Mouse (Mus musculus): ENCODE measurements around the gene Insl3. TPM values are rescaled to one million over a fixed set of nuclear protein-coding genes. Genes with fewer than 3 reads are reported as not detected.

Gene Insl3
- 14.5 and 17.8 TPM in 2 replicates for polyA plus RNA-seq (2012; rRNA removed)

GRCm38 (mm10) chr8:71689028-71689427 is at the start of gene Insl3:
Gene Insl3, plus strand, starts transcription at chr8:71689214.
- no peak for DNase-seq
- Histone ChIP-seq H3K4me1 (ENCODE audit: control insufficient read depth, insufficient read depth, low read length) (no peaks in the 10 kb centered on the region), H3K27me3 (replicated peaks; ENCODE audit: control insufficient read depth, insufficient read depth, low read length) (no peaks in the 10 kb centered on the region), H3K36me3 (ENCODE audit: control insufficient read depth, insufficient read depth, low read length) (no peaks in the 10 kb centered on the region), H3K4me3 (ENCODE audit: insufficient read depth, low read depth, low read length) (no peak within 1 kb of the TSS), H3K27ac (ENCODE audit: insufficient read depth, low read depth, low read length) (no peak within 1 kb of the TSS)
- WGBS: 19% methylated on average over 33 of the region's 33 CpGs
- no peak for TF ChIP-seq POLR2A (IDR thresholded peaks at IDR 0.05; ENCODE audit: low read depth, low read length)
- no peak for TF ChIP-seq CTCF (conservative IDR thresholded peaks at IDR 0.05; ENCODE audit: insufficient read depth, insufficient read length, low read depth, low read length)

- DNase-seq: no peak
- 95% methylated on average over 4 of the region's 4 CpGs for WGBS
These were observed 49.7 kb upstream of the Insl3 start for GRCm38 (mm10) chr8:71639318-71639717.

DNA sequence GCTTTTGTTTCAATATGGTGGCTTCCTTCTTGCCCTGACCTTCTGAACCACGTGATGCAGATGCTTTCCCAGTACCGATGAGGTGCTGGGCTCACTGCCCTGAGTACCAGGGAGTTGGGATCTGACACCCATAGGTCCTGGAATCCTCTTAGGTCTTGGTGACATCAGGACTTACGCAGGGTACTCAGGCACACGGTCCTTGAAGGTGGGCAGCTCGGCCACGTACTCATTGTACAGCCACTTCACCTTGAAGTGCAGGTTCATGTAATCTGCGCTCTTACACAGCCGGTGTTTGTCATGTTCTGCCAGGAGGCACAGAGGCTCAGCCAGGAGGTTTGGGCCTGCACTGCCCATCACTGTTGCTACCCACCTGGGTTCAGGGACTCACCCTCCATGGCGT is 43.5 kb upstream of the Insl3 start:
- no peak overlapping the region for H3K4me3 ChIP-seq (ENCODE audit: insufficient read depth, low read depth, low read length)
- H3K27me3 ChIP-seq (replicated peaks; ENCODE audit: control insufficient read depth, insufficient read depth, low read length): no peaks in the 10 kb centered on the region
- DNase-seq: no peak
- H3K36me3 ChIP-seq (ENCODE audit: control insufficient read depth, insufficient read depth, low read length): no peaks in the 10 kb centered on the region
- 89% methylated on average over 9 of the region's 9 CpGs for WGBS
- H3K27ac ChIP-seq (ENCODE audit: insufficient read depth, low read depth, low read length): no peak overlapping the region
- TF ChIP-seq CTCF (conservative IDR thresholded peaks at IDR 0.05; ENCODE audit: insufficient read depth, insufficient read length, low read depth, low read length) (no peak), POLR2A (IDR thresholded peaks at IDR 0.05; ENCODE audit: low read depth, low read length) (no peak)
- H3K4me1 ChIP-seq (ENCODE audit: control insufficient read depth, insufficient read depth, low read length): no peaks in the 10 kb centered on the region

More at GRCm38 (mm10) chr8:71639318-71639717, 49.7 kb upstream of the Insl3 start:
- no peak for TF ChIP-seq CTCF (conservative IDR thresholded peaks at IDR 0.05; ENCODE audit: insufficient read depth, insufficient read length, low read depth, low read length)
- TF ChIP-seq POLR2A (IDR thresholded peaks at IDR 0.05; ENCODE audit: low read depth, low read length): no peak
- Histone ChIP-seq H3K27me3 (replicated peaks; ENCODE audit: control insufficient read depth, insufficient read depth, low read length) (no peaks in the 10 kb centered on the region), H3K36me3 (ENCODE audit: control insufficient read depth, insufficient read depth, low read length) (no peaks in the 10 kb centered on the region), H3K4me3 (ENCODE audit: insufficient read depth, low read depth, low read length) (no peak overlapping the region), H3K4me1 (ENCODE audit: control insufficient read depth, insufficient read depth, low read length) (no peaks in the 10 kb centered on the region), H3K27ac (ENCODE audit: insufficient read depth, low read depth, low read length) (no peak overlapping the region)

GRCm38 (mm10) chr8:71654600-71654999 is 34.4 kb upstream of the Insl3 start:
- Histone ChIP-seq H3K36me3 (ENCODE audit: control insufficient read depth, insufficient read depth, low read length) (no peaks in the 10 kb centered on the region), H3K27ac (ENCODE audit: insufficient read depth, low read depth, low read length) (no peak overlapping the region), H3K4me1 (ENCODE audit: control insufficient read depth, insufficient read depth, low read length) (no peaks in the 10 kb centered on the region), H3K27me3 (replicated peaks; ENCODE audit: control insufficient read depth, insufficient read depth, low read length) (no peaks in the 10 kb centered on the region), H3K4me3 (ENCODE audit: insufficient read depth, low read depth, low read length) (no peak overlapping the region)
- no peak for TF ChIP-seq POLR2A (IDR thresholded peaks at IDR 0.05; ENCODE audit: low read depth, low read length)
- no peak for TF ChIP-seq CTCF (conservative IDR thresholded peaks at IDR 0.05; ENCODE audit: insufficient read depth, insufficient read length, low read depth, low read length)
- peak; percentile 28 for DNase-seq
- 2% methylated on average over 24 of the region's 24 CpGs for WGBS

DNA sequence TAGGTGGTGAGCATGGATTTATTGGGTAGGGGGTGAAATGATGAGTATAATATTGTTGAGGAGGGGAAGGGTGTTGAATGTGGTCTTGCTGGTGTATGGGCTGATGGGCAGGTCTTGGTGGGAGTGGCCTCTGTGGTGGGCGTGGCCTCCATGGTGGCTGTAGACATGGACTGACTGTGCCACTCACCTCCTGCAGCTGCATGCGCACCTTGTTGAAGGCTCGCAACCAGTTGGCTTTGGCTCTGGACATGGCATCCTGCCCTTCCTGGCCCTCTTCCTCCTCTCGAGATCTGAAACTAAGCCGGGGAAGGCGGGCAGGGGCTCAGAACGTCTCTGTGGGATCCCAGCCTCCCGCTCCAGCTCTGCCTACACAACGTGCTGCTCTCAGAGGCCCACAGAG is 31.2 kb upstream of the Insl3 start:
- no peak overlapping the region for H3K4me3 ChIP-seq (ENCODE audit: insufficient read depth, low read depth, low read length)
- H3K27ac ChIP-seq (ENCODE audit: insufficient read depth, low read depth, low read length): no peak overlapping the region
- H3K36me3 ChIP-seq (ENCODE audit: control insufficient read depth, insufficient read depth, low read length): no peaks in the 10 kb centered on the region
- WGBS: 33% methylated on average over 9 of the region's 9 CpGs
- TF ChIP-seq POLR2A (IDR thresholded peaks at IDR 0.05; ENCODE audit: low read depth, low read length) (no peak), CTCF (conservative IDR thresholded peaks at IDR 0.05; ENCODE audit: insufficient read depth, insufficient read length, low read depth, low read length) (no peak)
- no peak for DNase-seq
- H3K27me3 ChIP-seq (replicated peaks; ENCODE audit: control insufficient read depth, insufficient read depth, low read length): no peaks in the 10 kb centered on the region
- no peaks in the 10 kb centered on the region for H3K4me1 ChIP-seq (ENCODE audit: control insufficient read depth, insufficient read depth, low read length)

GRCm38 (mm10) chr8:71658515-71659049 is 30.4 kb upstream of the Insl3 start:
- Histone ChIP-seq H3K36me3 (ENCODE audit: control insufficient read depth, insufficient read depth, low read length) (no peaks in the 10 kb centered on the region), H3K27ac (ENCODE audit: insufficient read depth, low read depth, low read length) (no peak overlapping the region), H3K4me1 (ENCODE audit: control insufficient read depth, insufficient read depth, low read length) (no peaks in the 10 kb centered on the region), H3K27me3 (replicated peaks; ENCODE audit: control insufficient read depth, insufficient read depth, low read length) (no peaks in the 10 kb centered on the region), H3K4me3 (ENCODE audit: insufficient read depth, low read depth, low read length) (no peak overlapping the region)
- WGBS: 26% methylated on average over 17 of the region's 17 CpGs
- DNase-seq: peak; percentile 38
- TF ChIP-seq CTCF (conservative IDR thresholded peaks at IDR 0.05; ENCODE audit: insufficient read depth, insufficient read length, low read depth, low read length) (no peak), POLR2A (IDR thresholded peaks at IDR 0.05; ENCODE audit: low read depth, low read length) (no peak)

- DNase-seq: no peak
- Histone ChIP-seq H3K4me3 (ENCODE audit: insufficient read depth, low read depth, low read length) (no peak overlapping the region), H3K4me1 (ENCODE audit: control insufficient read depth, insufficient read depth, low read length) (no peaks in the 10 kb centered on the region), H3K27ac (ENCODE audit: insufficient read depth, low read depth, low read length) (no peak overlapping the region), H3K36me3 (ENCODE audit: control insufficient read depth, insufficient read depth, low read length) (no peaks in the 10 kb centered on the region), H3K27me3 (replicated peaks; ENCODE audit: control insufficient read depth, insufficient read depth, low read length) (no peaks in the 10 kb centered on the region)
- TF ChIP-seq CTCF (conservative IDR thresholded peaks at IDR 0.05; ENCODE audit: insufficient read depth, insufficient read length, low read depth, low read length): no peak
- no peak for TF ChIP-seq POLR2A (IDR thresholded peaks at IDR 0.05; ENCODE audit: low read depth, low read length)
- 58% methylated on average over 1 of the region's 1 CpGs for WGBS
These were observed 29.3 kb upstream of the Insl3 start for GRCm38 (mm10) chr8:71659751-71660150.

Measured in kidney, adult 2 months (tissue).